Mouse (Mus musculus) bone marrow macrophage, adult 2 months (primary cell): ENCODE measurements at regions not wholly inside any gene's neighbourhood (a gene's known extent, or its start where the extent isn't known, plus 50 kb on each side); places are given as distances from the start of the nearest gene placed in this dataset.
A peak's percentile ranks its signal among the peaks of the same experiment; 100 is the strongest.

Experiments
- H3K27ac ChIP-seq: 2 replicates; pipeline ENCODE4 v1.5.1; 2012; ENCODE audit warnings: low read depth, low read length; ENCODE audit not compliant: insufficient read depth
- H3K4me1 ChIP-seq: 2 replicates; pipeline ENCODE4 v1.6.1; 2012; ENCODE audit warnings: low read length; ENCODE audit not compliant: control insufficient read depth, insufficient read depth
- H3K4me3 ChIP-seq: 2 replicates; pipeline ENCODE4 v1.5.1; 2012; ENCODE audit warnings: mild to moderate bottlenecking, low read length, moderate library complexity; ENCODE audit not compliant: insufficient read depth
- CTCF ChIP-seq: IDR thresholded peaks from 2 replicates; pipeline ENCODE4 v1.5.1; 2012; ENCODE audit warnings: low read depth, mild to moderate bottlenecking, low read length, moderate library complexity
- POLR2A ChIP-seq: IDR thresholded peaks from 2 replicates; pipeline ENCODE4 v1.6.1; 2012; ENCODE audit warnings: mild to moderate bottlenecking, low read depth, low read length, borderline replicate concordance

DNA sequence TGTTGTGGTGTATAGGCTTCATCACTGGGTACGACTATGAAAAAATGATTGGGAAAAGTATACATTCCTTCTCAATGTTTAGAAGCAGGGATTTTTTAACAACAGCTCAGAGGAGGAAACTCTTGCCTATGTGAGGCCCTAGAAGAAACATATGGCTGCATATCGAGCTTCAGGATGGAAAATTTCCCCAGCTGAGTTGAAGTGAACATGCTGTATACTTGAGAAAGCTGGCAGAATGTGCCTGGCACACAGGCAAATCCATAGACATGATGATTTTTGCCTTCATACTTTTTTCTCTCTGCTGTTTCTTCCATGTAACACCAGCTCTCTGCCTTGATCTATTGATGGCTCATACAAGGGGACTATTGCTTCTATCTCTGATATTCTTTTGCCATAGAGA, 242.7 kb downstream of the Tle4 start:
- no peaks in the 10 kb centered on the region for H3K4me1 ChIP-seq
- TF ChIP-seq CTCF (no peak), POLR2A (no peak)
- H3K4me3 ChIP-seq, result no peak overlapping the region
- H3K27ac ChIP-seq, result no peak overlapping the region

- H3K27ac ChIP-seq, result no peak overlapping the region
Observed at GRCm38 (mm10) chr19:14355946-14356345, 241.9 kb downstream of the Tle4 start.

GRCm38 (mm10) chr19:14360611-14361010, 237.2 kb downstream of the Tle4 start:
- Histone ChIP-seq H3K4me3 (no peak overlapping the region), H3K4me1 (no peaks in the 10 kb centered on the region), H3K27ac (no peak overlapping the region)
- no peak for TF ChIP-seq CTCF
- TF ChIP-seq POLR2A, result no peak

More at GRCm38 (mm10) chr19:14355946-14356345, 241.9 kb downstream of the Tle4 start:
- TF ChIP-seq POLR2A (no peak), CTCF (no peak)
- no peaks in the 10 kb centered on the region for H3K4me1 ChIP-seq
- no peak overlapping the region for H3K4me3 ChIP-seq

DNA sequence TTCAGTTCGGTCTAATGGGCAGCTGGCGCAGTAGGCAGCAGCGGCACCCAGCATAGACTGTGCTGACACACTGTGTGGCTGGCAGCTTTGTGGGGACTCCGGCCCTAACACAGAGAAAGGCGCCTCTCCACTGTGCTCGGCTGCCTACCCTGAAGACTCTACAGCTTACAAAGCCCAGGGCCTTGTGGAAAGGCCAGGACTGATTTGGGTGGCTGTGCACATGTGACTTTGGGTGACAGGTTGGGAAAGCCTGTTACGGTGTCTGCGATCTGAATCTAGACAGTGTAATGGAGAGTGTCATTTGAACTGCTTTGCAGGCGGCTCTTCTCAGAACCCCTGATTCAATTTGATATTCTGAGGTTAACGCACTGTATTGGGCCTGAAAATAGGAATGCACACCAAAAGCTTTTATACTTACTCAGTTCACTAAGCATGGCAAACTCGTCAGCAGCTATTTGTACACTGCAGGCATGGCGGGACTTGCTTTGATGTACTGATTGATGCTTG, 228.7 kb downstream of the Tle4 start:
- TF ChIP-seq POLR2A, result no peak
- TF ChIP-seq CTCF, result no peak
- no peak overlapping the region for H3K4me3 ChIP-seq
- no peak overlapping the region for H3K27ac ChIP-seq
- no peaks in the 10 kb centered on the region for H3K4me1 ChIP-seq

DNA sequence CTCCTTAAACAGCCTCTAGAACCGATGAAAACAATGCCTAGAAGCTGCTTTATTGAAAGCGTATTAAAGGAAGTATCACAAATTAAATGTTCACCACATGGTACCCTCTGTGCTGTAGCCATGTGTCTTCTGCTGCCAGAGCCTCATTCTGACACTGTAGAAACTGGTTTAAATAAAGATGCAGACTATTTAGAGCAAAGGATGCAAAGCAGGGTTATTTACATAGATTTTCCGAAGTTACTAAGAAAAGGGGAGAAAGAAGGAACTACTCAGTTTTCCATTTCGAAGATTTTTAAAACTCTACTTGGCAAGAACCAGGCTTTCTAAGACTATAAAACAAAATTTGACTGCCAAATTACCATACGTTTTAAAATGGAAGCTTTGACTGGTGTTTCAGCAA, 226.5 kb downstream of the Tle4 start:
- no peak overlapping the region for H3K4me3 ChIP-seq
- H3K4me1 ChIP-seq, result no peaks in the 10 kb centered on the region
- no peak overlapping the region for H3K27ac ChIP-seq
- TF ChIP-seq POLR2A (no peak), CTCF (no peak)

- Histone ChIP-seq H3K4me3 (no peak overlapping the region), H3K4me1 (no peaks in the 10 kb centered on the region), H3K27ac (no peak overlapping the region)
- no peak for TF ChIP-seq CTCF
- TF ChIP-seq POLR2A, result no peak
Observed at GRCm38 (mm10) chr19:14373996-14374395, 223.9 kb downstream of the Tle4 start.

- Histone ChIP-seq H3K4me3 (no peak overlapping the region), H3K27ac (no peak overlapping the region)
- TF ChIP-seq CTCF (no peak), POLR2A (no peak)
Observed at GRCm38 (mm10) chr19:14380898-14381297, 217.0 kb downstream of the Tle4 start.

GRCm38 (mm10) chr19:14387796-14388195, 210.1 kb downstream of the Tle4 start:
- H3K4me1 ChIP-seq, result no peaks in the 10 kb centered on the region
- H3K4me3 ChIP-seq, result peak overlapping the region; percentile 23
- TF ChIP-seq POLR2A (no peak), CTCF (no peak)
- no peak overlapping the region for H3K27ac ChIP-seq

More at GRCm38 (mm10) chr19:14380898-14381297, 217.0 kb downstream of the Tle4 start:
- H3K4me1 ChIP-seq, result no peaks in the 10 kb centered on the region

- Histone ChIP-seq H3K4me3 (no peak overlapping the region), H3K27ac (no peak overlapping the region), H3K4me1 (no peaks in the 10 kb centered on the region)
- TF ChIP-seq CTCF (no peak), POLR2A (no peak)
Observed at GRCm38 (mm10) chr19:14388539-14388938, 209.3 kb downstream of the Tle4 start.

DNA sequence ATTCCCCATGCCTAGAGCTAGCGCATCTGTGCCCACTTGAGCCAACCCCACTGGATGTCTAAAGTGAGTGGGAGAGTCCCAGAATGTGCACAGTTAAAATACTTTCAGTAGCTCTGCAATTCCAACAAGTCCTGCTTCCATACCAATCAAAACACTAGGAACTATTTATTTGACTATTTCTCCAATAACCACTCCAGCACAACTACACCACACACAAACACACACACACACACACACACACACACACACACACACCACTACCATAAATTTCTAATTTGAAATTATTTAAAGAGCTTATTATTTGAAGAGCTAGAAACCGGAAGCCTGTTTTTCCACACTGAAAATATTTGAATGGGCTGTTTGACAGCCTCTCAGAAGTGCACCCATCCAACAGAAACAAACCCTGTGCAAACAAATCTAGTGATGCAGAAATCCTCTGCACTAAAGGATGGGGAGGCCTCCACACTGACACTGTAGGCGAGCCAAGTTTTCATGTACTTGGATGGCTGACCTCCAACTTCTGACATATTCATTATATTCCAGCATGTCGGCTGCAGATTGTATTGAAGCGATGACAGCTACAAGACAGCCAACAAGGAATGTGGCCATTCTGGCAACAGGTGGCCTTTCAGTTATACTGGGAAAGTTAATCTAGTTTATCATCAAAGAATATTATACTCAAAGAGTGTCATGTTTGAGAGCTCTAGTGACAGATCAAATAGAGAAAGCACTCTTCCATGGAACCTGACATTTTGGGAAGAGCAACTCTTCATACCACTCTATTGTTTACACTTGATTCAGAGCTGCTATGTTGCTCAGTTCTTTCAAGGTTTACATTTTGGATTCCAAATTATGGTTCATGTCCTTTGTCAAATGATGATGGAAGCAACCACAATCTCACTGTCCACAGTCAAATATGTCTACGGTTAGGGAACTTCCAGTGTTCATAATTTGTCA, 207.7 kb downstream of the Tle4 start:
- H3K4me3 ChIP-seq, result no peak overlapping the region
- H3K4me1 ChIP-seq, result no peaks in the 10 kb centered on the region
- H3K27ac ChIP-seq, result no peak overlapping the region
- TF ChIP-seq CTCF (no peak), POLR2A (no peak)

DNA sequence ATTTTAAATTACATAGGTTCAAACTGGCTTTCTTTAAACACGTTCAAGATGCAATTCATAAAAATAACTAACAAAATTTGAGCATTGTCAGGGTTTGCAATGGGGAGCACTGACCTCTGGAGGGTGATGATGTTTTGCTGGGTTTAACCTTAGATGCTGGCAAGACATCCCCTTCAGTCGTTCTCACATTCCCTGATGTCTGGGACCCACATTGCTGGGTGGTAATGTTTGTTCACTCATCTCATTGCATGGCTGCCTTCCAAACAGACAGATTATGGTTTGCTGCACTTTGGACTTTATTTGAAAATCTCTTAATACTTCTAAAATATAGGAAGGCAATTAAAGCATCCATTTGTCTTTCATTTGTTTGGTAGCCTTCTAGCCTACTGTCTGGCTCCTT, 206.9 kb downstream of the Tle4 start:
- no peak for TF ChIP-seq CTCF
- no peak for TF ChIP-seq POLR2A
- Histone ChIP-seq H3K4me1 (no peaks in the 10 kb centered on the region), H3K27ac (no peak overlapping the region), H3K4me3 (no peak overlapping the region)
